Mouse (Mus musculus): ENCODE measurements around the gene Lsamp. TPM values are rescaled to one million over a fixed set of nuclear protein-coding genes. Genes with fewer than 3 reads are reported as not detected.
A peak's percentile ranks its signal among the peaks of the same experiment; 100 is the strongest.

Lsamp gene
- total and polyA plus RNA-seq, 2 experiments from 2014 or later, result 0.61 to 0.95 TPM

DNA sequence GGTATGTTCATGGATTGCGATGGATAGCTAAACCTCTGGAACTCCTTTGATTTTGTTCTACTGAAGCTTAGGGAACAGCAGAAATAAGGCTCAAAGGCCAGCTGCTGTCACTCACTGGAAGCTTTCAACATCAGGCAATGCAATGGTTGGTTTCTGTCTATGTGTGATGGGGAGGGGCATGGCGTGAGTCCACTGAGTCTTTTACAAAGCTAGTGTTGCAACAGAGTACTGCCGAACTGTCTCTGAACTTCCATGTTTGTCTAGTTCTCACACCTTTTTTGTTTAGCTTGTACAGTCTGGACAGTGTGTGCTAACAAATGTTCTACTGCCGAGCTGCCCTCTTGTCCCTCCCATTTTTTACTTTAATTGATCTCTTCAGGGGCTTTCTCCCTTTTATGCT, 1258.7 kb downstream of the Lsamp start:
- Histone ChIP-seq H3K4me3 (ENCODE audit: low read depth, low read length) (no peak overlapping the region), H3K9me3 (replicated peaks; ENCODE audit: control insufficient read depth, low read length) (no peaks in the 10 kb centered on the region), H3K27ac (ENCODE audit: low read depth) (no peak overlapping the region), H3K27me3 (ENCODE audit: control insufficient read depth, insufficient read depth, low read length) (no peaks in the 10 kb centered on the region), H3K4me1 (ENCODE audit: control insufficient read depth, insufficient read depth) (no peaks in the 10 kb centered on the region), H3K36me3 (replicated peaks; ENCODE audit: control insufficient read depth, insufficient read depth, low read length) (no peaks in the 10 kb centered on the region), H3K4me2 (ENCODE audit: low read depth, low read length) (no peak overlapping the region), H3K9ac (replicated peaks; ENCODE audit: low read depth, low read length) (no peak overlapping the region)
- TF ChIP-seq CTCF (IDR thresholded peaks at IDR 0.05; ENCODE audit: low read depth) (no peak), EP300 (IDR thresholded peaks at IDR 0.05; ENCODE audit: low read depth) (no peak)
- DNase-seq (ENCODE audit: low spot score) (no peak), ATAC-seq (ENCODE audit: insufficient read depth, low read depth) (no peak)
- WGBS, result 52% methylated on average over 4 of the region's 4 CpGs

DNA sequence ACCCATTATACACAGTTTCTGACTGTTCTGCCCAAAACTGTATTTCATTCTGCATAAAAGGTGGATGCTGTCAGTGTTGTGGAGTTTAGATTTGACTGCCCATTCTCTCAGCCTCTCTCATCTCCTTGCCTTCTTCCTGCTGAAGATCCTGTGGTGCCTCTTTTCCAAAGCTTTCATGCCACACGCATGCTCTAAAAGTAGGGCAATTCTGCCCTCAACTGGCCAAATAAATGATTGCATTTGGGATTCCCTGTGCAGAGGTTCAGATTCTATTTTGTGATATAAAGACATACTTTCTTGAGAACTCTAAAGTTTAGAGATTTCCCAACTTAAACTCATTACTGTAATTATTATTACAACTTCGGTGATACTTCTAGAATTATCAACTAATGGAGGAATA, 1260.5 kb downstream of the Lsamp start:
- no peak overlapping the region for H3K4me3 ChIP-seq (ENCODE audit: low read depth, low read length)
- no peaks in the 10 kb centered on the region for H3K27me3 ChIP-seq (ENCODE audit: control insufficient read depth, insufficient read depth, low read length)
- H3K27ac ChIP-seq (ENCODE audit: low read depth), result no peak overlapping the region
- DNase-seq (ENCODE audit: low spot score), result peak; percentile 29
- H3K9me3 ChIP-seq (replicated peaks; ENCODE audit: control insufficient read depth, low read length), result no peaks in the 10 kb centered on the region
- H3K4me2 ChIP-seq (ENCODE audit: low read depth, low read length), result no peak overlapping the region
- H3K9ac ChIP-seq (replicated peaks; ENCODE audit: low read depth, low read length), result no peak overlapping the region
- H3K36me3 ChIP-seq (replicated peaks; ENCODE audit: control insufficient read depth, insufficient read depth, low read length), result no peaks in the 10 kb centered on the region
- H3K4me1 ChIP-seq (ENCODE audit: control insufficient read depth, insufficient read depth), result no peaks in the 10 kb centered on the region
- WGBS, result 8% methylated on average over 2 of the region's 2 CpGs
- no peak for ATAC-seq (ENCODE audit: insufficient read depth, low read depth)
- TF ChIP-seq CTCF (IDR thresholded peaks at IDR 0.05; ENCODE audit: low read depth) (peak; percentile 66), EP300 (IDR thresholded peaks at IDR 0.05; ENCODE audit: low read depth) (no peak)

DNA sequence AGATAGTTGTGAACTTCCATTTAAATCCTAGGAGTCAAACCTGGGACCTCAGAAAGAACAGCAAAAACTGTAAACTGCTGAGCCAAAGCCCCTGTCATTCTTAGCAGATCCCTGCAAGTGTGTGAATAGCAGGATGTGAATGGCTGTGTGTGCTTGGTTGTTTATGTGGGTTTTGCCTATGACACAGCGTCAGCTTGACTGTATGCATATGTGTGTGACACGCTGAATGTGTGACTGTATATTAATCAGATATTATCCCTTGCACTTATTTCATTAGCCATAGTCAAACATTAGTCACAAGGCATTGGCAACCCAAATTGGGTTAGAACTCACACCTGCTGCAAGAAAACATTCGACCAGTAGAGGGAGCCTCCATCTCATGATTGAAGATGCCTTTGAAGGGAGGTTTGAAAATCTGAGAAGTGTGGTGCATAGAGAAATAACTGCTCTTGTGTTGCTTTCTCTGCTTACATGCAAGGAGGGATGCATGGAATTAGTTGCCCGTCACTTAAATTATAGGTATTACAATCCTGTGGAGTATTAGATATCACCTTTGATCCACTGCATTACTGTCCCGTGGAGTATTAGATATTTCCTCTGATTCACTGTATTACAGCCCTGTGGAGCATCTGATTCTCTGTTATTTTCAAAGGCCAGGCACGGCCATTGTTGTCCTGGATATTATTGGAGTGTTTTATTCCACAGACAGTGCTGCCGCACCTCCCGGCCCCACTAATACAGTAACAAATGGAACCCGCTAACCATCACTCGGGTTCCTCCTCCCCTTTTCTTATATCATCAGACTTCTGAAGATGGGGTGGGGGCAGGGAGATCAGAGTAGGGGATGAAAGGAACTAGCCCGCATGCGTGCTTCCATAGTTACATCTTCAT, 1274.2 kb downstream of the Lsamp start:
- Histone ChIP-seq H3K27ac (ENCODE audit: low read depth) (no peak overlapping the region), H3K4me3 (ENCODE audit: low read depth, low read length) (no peak overlapping the region), H3K9ac (replicated peaks; ENCODE audit: low read depth, low read length) (no peak overlapping the region), H3K4me1 (ENCODE audit: control insufficient read depth, insufficient read depth) (no peaks in the 10 kb centered on the region), H3K9me3 (replicated peaks; ENCODE audit: control insufficient read depth, low read length) (no peaks in the 10 kb centered on the region), H3K4me2 (ENCODE audit: low read depth, low read length) (no peak overlapping the region), H3K36me3 (replicated peaks; ENCODE audit: control insufficient read depth, insufficient read depth, low read length) (no peaks in the 10 kb centered on the region), H3K27me3 (ENCODE audit: control insufficient read depth, insufficient read depth, low read length) (no peaks in the 10 kb centered on the region)
- ATAC-seq (ENCODE audit: insufficient read depth, low read depth) (no peak), DNase-seq (ENCODE audit: low spot score) (peak; percentile 25)
- 53% methylated on average over 12 of the region's 12 CpGs for whole genome bisulfite sequencing
- TF ChIP-seq CTCF (IDR thresholded peaks at IDR 0.05; ENCODE audit: low read depth) (peak; percentile 86), EP300 (IDR thresholded peaks at IDR 0.05; ENCODE audit: low read depth) (no peak)

DNA sequence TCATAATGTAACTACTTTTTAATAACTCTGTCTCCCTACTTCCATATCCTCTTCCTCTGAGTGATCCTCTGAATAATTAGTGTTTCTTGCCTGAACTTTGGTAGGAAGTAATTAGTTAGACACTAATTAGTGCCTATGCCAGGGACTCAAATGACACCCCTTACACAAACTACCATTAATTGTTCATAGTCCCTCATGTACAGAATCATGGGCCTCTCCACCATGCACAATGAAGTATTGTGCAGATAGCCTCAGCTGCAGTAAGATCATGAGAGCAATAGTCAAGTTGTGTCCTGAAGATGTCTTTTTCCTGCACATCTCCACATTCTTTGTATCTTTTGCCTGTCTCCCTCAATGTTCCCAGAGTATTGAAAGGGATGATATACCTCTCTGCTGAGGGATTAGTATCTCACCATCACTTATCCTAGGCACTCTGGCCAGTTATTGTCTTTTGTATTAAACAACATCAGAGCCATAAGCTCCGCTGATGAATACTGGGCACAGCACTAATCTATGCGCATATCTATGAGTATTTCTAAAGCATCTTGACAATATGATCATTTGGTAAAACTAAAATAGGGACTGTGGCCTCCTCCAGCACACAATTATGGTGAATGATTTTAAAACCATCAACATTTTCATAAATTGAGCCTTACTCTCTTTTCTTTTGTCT, 1292.0 kb downstream of the Lsamp start:
- no peak overlapping the region for H3K27ac ChIP-seq (ENCODE audit: low read depth)
- WGBS, result 87% methylated on average over 2 of the region's 2 CpGs
- DNase-seq (ENCODE audit: low spot score) (no peak), ATAC-seq (ENCODE audit: insufficient read depth, low read depth) (no peak)
- H3K9ac ChIP-seq (replicated peaks; ENCODE audit: low read depth, low read length), result no peak overlapping the region
- no peaks in the 10 kb centered on the region for H3K36me3 ChIP-seq (replicated peaks; ENCODE audit: control insufficient read depth, insufficient read depth, low read length)
- H3K27me3 ChIP-seq (ENCODE audit: control insufficient read depth, insufficient read depth, low read length), result no peaks in the 10 kb centered on the region
- no peak overlapping the region for H3K4me2 ChIP-seq (ENCODE audit: low read depth, low read length)
- H3K4me1 ChIP-seq (ENCODE audit: control insufficient read depth, insufficient read depth), result no peaks in the 10 kb centered on the region
- no peak overlapping the region for H3K4me3 ChIP-seq (ENCODE audit: low read depth, low read length)
- no peak for TF ChIP-seq CTCF (IDR thresholded peaks at IDR 0.05; ENCODE audit: low read depth)
- no peak for TF ChIP-seq EP300 (IDR thresholded peaks at IDR 0.05; ENCODE audit: low read depth)
- H3K9me3 ChIP-seq (replicated peaks; ENCODE audit: control insufficient read depth, low read length), result no peaks in the 10 kb centered on the region

DNA sequence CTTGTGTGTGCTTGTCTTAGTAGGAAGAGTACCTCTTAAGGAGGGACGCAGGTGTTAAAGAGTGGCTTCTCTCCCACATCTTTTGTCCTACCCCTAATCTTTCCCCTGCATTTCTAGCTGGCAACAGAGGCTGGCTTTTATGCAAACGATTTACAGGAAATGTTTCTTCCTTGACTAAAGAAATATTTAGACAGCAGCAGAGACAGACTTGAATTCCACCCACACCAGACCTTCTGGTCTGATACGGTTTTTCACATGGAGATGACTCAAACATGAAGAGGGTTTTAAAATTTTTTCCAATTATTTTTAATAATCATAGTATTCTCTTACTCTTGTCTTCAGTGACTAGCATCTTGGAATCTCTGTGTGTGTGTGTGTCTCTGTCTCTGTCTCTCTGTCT, 1333.8 kb downstream of the Lsamp start:
- no peak overlapping the region for H3K9ac ChIP-seq (replicated peaks; ENCODE audit: low read depth, low read length)
- H3K27me3 ChIP-seq (ENCODE audit: control insufficient read depth, insufficient read depth, low read length), result no peaks in the 10 kb centered on the region
- no peak overlapping the region for H3K4me3 ChIP-seq (ENCODE audit: low read depth, low read length)
- no peaks in the 10 kb centered on the region for H3K4me1 ChIP-seq (ENCODE audit: control insufficient read depth, insufficient read depth)
- H3K4me2 ChIP-seq (ENCODE audit: low read depth, low read length), result no peak overlapping the region
- no peak overlapping the region for H3K27ac ChIP-seq (ENCODE audit: low read depth)
- no peaks in the 10 kb centered on the region for H3K36me3 ChIP-seq (replicated peaks; ENCODE audit: control insufficient read depth, insufficient read depth, low read length)
- no peak for TF ChIP-seq CTCF (IDR thresholded peaks at IDR 0.05; ENCODE audit: low read depth)
- TF ChIP-seq EP300 (IDR thresholded peaks at IDR 0.05; ENCODE audit: low read depth), result no peak
- no peak for ATAC-seq (ENCODE audit: insufficient read depth, low read depth)
- no peak for DNase-seq (ENCODE audit: low spot score)
- no peaks in the 10 kb centered on the region for H3K9me3 ChIP-seq (replicated peaks; ENCODE audit: control insufficient read depth, low read length)
- WGBS, result 52% methylated on average over 3 of the region's 3 CpGs
